ENCODE assay signal across 16 mouse cellular contexts in genomic region chr11:117996066-117996465, GRCm38 (mm10). TPM values are rescaled to one million over a fixed set of nuclear protein-coding genes. Genes with fewer than 3 reads are reported as not detected.
DNase-seq lines count a peak whose midpoint lies in the region; ATAC-seq and TF ChIP-seq lines count a peak whose summit lies in the region.
"Had no signal": no experiment of that assay in that cellular context is flagged by ENCODE, and none has a peak within 500 bp of the region (broad histone marks: within the 10 kb centered on the region; RNA-seq: fewer than 3 reads in every experiment).

No protein-coding gene starts in this region.

- H3K27me3 ChIP-seq in liver, embryonic 15.5 days = no peaks in the 10 kb centered on the region
- H3K27me3 ChIP-seq in liver, embryonic 11.5 days (replicated peaks; ENCODE audit: control insufficient read depth, insufficient read depth, low read length) = no peaks in the 10 kb centered on the region
- no peaks in the 10 kb centered on the region for H3K27me3 ChIP-seq in limb, embryonic 14.5 days (ENCODE audit: control insufficient read depth, insufficient read depth, low read length)
- H3K27me3 ChIP-seq: embryonic facial prominence, embryonic 12.5 days; forebrain, embryonic 15.5 days had no signal

- TF ChIP-seq POLR2A in limb, embryonic 14.5 days (IDR thresholded peaks at IDR 0.05; ENCODE audit: borderline replicate concordance, extremely low read depth, insufficient read depth, insufficient read length) = no peak

- no peak overlapping the region for H3K4me3 ChIP-seq in liver, embryonic 15.5 days (replicated peaks)
- no peak overlapping the region for H3K4me3 ChIP-seq in liver, embryonic 11.5 days (ENCODE audit: low read depth, low read length)
- no peak overlapping the region for H3K4me3 ChIP-seq in limb, embryonic 14.5 days (replicated peaks; ENCODE audit: low read length)
- H3K4me3 ChIP-seq: embryonic facial prominence, embryonic 12.5 days; forebrain, embryonic 15.5 days had no signal

- ATAC-seq in liver, embryonic 15.5 days (ENCODE audit: insufficient read depth) = no peak
- no peak for ATAC-seq in liver, embryonic 11.5 days (replicated peaks; ENCODE audit: low FRiP score)
- peak; percentile 51; the same call in 1 of the 2 replicates for ATAC-seq in limb, embryonic 14.5 days (ENCODE audit: low FRiP score, low read depth)
- ATAC-seq: forebrain, embryonic 15.5 days had no signal

- H3K27ac ChIP-seq in liver, embryonic 15.5 days (replicated peaks) = 0 out of 2 replicates have a peak overlapping the region, but pooled peaks have one; percentile 14
- no peak overlapping the region for H3K27ac ChIP-seq in liver, embryonic 11.5 days (ENCODE audit: low read depth, low read length)
- peak overlapping the region; percentile 67 for H3K27ac ChIP-seq in limb, embryonic 14.5 days (replicated peaks; ENCODE audit: low read depth, low read length)
- H3K27ac ChIP-seq: embryonic facial prominence, embryonic 12.5 days; forebrain, embryonic 15.5 days had no signal

- WGBS in liver, embryonic 15.5 days (ENCODE audit: insufficient replicate concordance) = 62% methylated on average over 3 of the region's 3 CpGs
- WGBS in liver, embryonic 11.5 days = 70% methylated on average over 3 of the region's 3 CpGs
- 15% methylated on average over 3 of the region's 3 CpGs for WGBS in limb, embryonic 14.5 days

- no peak overlapping the region for H3K4me2 ChIP-seq in liver, embryonic 15.5 days
- no peak overlapping the region for H3K4me2 ChIP-seq in liver, embryonic 11.5 days
- no peak overlapping the region for H3K4me2 ChIP-seq in limb, embryonic 14.5 days (replicated peaks; ENCODE audit: low read depth, low read length, severe bottlenecking)
- H3K4me2 ChIP-seq: embryonic facial prominence, embryonic 12.5 days; forebrain, embryonic 15.5 days had no signal

- intact Hi-C loops in heart, postnatal 25 days (cut with DNase I) = no loop called here

- peak; percentile 85 for DNase-seq in heart, adult 11 months
- no peak for DNase-seq in heart, postnatal 25 days (ENCODE audit: low spot score)
- no peak for DNase-seq in liver, embryonic 11.5 days (ENCODE audit: low spot score)
- peak; percentile 74 for DNase-seq in ES-CJ7 (ENCODE audit: low read depth, low spot score)
- peak; percentile 66 for DNase-seq in limb, embryonic 14.5 days (ENCODE audit: low spot score)
- DNase-seq in right cerebral cortex, postnatal 4 days = no peak
- DNase-seq in kidney, adult 9 months = no peak
- DNase-seq: B cell, adult 2 months; cerebellum, postnatal 14 days; heart, postnatal 10 days; kidney, adult 18-20 months; retina, postnatal 1 day; thymus, adult 18-20 months had no signal

- H3K4me1 ChIP-seq in liver, embryonic 15.5 days (replicated peaks) = peaks cover 83% of the 10 kb centered on the region
- H3K4me1 ChIP-seq in liver, embryonic 11.5 days (replicated peaks; ENCODE audit: control insufficient read depth, insufficient read depth, low read length) = peaks cover 42% of the 10 kb centered on the region
- H3K4me1 ChIP-seq in limb, embryonic 14.5 days (ENCODE audit: control insufficient read depth, insufficient read depth, low read length) = peaks cover 35% of the 10 kb centered on the region

- H3K36me3 ChIP-seq in liver, embryonic 15.5 days (replicated peaks) = peaks cover 29% of the 10 kb centered on the region
- no peaks in the 10 kb centered on the region; the same call in 1 of the 2 replicates for H3K36me3 ChIP-seq in liver, embryonic 11.5 days (ENCODE audit: control insufficient read depth, insufficient read depth, low read length)
- peaks cover 20% of the 10 kb centered on the region for H3K36me3 ChIP-seq in limb, embryonic 14.5 days (ENCODE audit: control insufficient read depth, insufficient read depth, low read length)

- no peak overlapping the region for H3K9ac ChIP-seq in liver, embryonic 15.5 days
- H3K9ac ChIP-seq in liver, embryonic 11.5 days (ENCODE audit: low read depth, low read length) = no peak overlapping the region
- H3K9ac ChIP-seq in limb, embryonic 14.5 days (ENCODE audit: low read depth, low read length, severe bottlenecking) = 0 out of 2 replicates have a peak overlapping the region, but pooled peaks have one; percentile 25
- H3K9ac ChIP-seq: embryonic facial prominence, embryonic 12.5 days; forebrain, embryonic 15.5 days had no signal

- H3K9me3 ChIP-seq in liver, embryonic 15.5 days (replicated peaks) = no peaks in the 10 kb centered on the region
- H3K9me3 ChIP-seq in liver, embryonic 11.5 days (ENCODE audit: control insufficient read depth, low read length) = no peaks in the 10 kb centered on the region
- no peaks in the 10 kb centered on the region for H3K9me3 ChIP-seq in limb, embryonic 14.5 days (ENCODE audit: control insufficient read depth, low read length)
- H3K9me3 ChIP-seq: embryonic facial prominence, embryonic 12.5 days; forebrain, embryonic 15.5 days had no signal

RNA-seq across cellular contexts. Expression of gene Pgs1, which starts 10.0 kb away (rescaled TPM):
- 10 to 100 TPM; 18.1 to 18.2 TPM for total RNA-seq in heart, postnatal 25 days (2021)
- polyA plus RNA-seq in liver, embryonic 15.5 days (2015; fragmentation: Nextera tagmentation; extraction: Ambion mirVana) = 14.6 and 17.6 TPM in 2 replicates
- 31.5 and 31.9 TPM in 2 replicates for polyA plus RNA-seq in liver, embryonic 11.5 days (2014; fragmentation: Nextera tagmentation; extraction: Ambion mirVana)
- polyA plus RNA-seq in limb, embryonic 14.5 days (2012; rRNA removed) = 36.2 and 41.7 TPM in 2 replicates
- polyA plus RNA-seq in limb, embryonic 14.5 days (2014; fragmentation: Nextera tagmentation; extraction: Ambion mirVana) = 30.5 and 35.9 TPM in 2 replicates

RNA-seq across cellular contexts. Expression of gene Socs3, which starts 26.2 kb away (rescaled TPM):
- 1 to 10 TPM; 5.2 to 6.3 TPM for total RNA-seq in heart, postnatal 25 days (2021)
- polyA plus RNA-seq in liver, embryonic 15.5 days (2015; fragmentation: Nextera tagmentation; extraction: Ambion mirVana) = 7.3 and 7.5 TPM in 2 replicates
- 3.7 and 4.6 TPM in 2 replicates for polyA plus RNA-seq in liver, embryonic 11.5 days (2014; fragmentation: Nextera tagmentation; extraction: Ambion mirVana)
- polyA plus RNA-seq in limb, embryonic 14.5 days (2012; rRNA removed) = 18.4 and 21.3 TPM in 2 replicates
- 6.4 and 8.6 TPM in 2 replicates for polyA plus RNA-seq in limb, embryonic 14.5 days (2014; fragmentation: Nextera tagmentation; extraction: Ambion mirVana)

Comparison
In these comparisons a context has a peak if more than half of its experiments do, and no peak if none do; other contexts are left out.
1. DNase-seq: peak in heart, adult 11 months (single experiment), ES-CJ7 (single experiment) and limb, embryonic 14.5 days (single experiment); none in heart, postnatal 25 days (single experiment), liver, embryonic 11.5 days (single experiment), right cerebral cortex, postnatal 4 days (single experiment) and kidney, adult 9 months (single experiment).